17 mouse cellular contexts compared by ENCODE assay signal in genomic region chr17:84002327-84002726, GRCm38 (mm10).
"Had no signal": no experiment of that assay in that cellular context is flagged by ENCODE, and none has a peak within 500 bp of the region (broad histone marks: within the 10 kb centered on the region; RNA-seq: fewer than 3 reads in every experiment).

No protein-coding gene starts in this region.

- H3K36me3 ChIP-seq: liver, embryonic 13.5 days; lung, embryonic 15.5 days; midbrain, embryonic 15.5 days; neural tube, embryonic 13.5 days; stomach, embryonic 15.5 days had no signal

- H3K27me3 ChIP-seq: lung, embryonic 15.5 days; midbrain, embryonic 15.5 days; neural tube, embryonic 13.5 days; stomach, embryonic 15.5 days had no signal

- H3K4me1 ChIP-seq: midbrain, embryonic 15.5 days had no signal

- ATAC-seq: liver, postnatal 0 days; midbrain, embryonic 15.5 days had no signal

- H3K27ac ChIP-seq: layer of hippocampus, adult 2 months; liver, embryonic 13.5 days; lung, embryonic 15.5 days; macrophage; midbrain, embryonic 15.5 days; neural tube, embryonic 13.5 days; stomach, embryonic 15.5 days had no signal

- H3K9ac ChIP-seq: liver, embryonic 13.5 days; liver, postnatal 0 days; lung, embryonic 15.5 days; midbrain, embryonic 15.5 days; neural tube, embryonic 13.5 days; stomach, embryonic 15.5 days had no signal

- H3K9me3 ChIP-seq: liver, embryonic 13.5 days; lung, embryonic 15.5 days; midbrain, embryonic 15.5 days; neural tube, embryonic 13.5 days; stomach, embryonic 15.5 days had no signal

- H3K4me3 ChIP-seq: layer of hippocampus, adult 2 months; liver, embryonic 13.5 days; lung, embryonic 15.5 days; megakaryocyte, embryonic 14.5 days; midbrain, embryonic 15.5 days; neural tube, embryonic 13.5 days; stomach, embryonic 15.5 days had no signal

- H3K4me2 ChIP-seq: liver, embryonic 13.5 days; lung, embryonic 15.5 days; midbrain, embryonic 11.5 days; midbrain, embryonic 15.5 days; neural tube, embryonic 13.5 days; stomach, embryonic 15.5 days had no signal

- DNase-seq: kidney, adult 18-20 months; kidney, postnatal 10 days; kidney, postnatal 4 days; liver, embryonic 13.5 days; liver, postnatal 0 days; lung, postnatal 14 days; right cerebral cortex, postnatal 14 days; thymus, adult 2 months; thymus, postnatal 36 days had no signal
